Mouse (Mus musculus) cerebellum, adult 11 months (tissue): ENCODE measurements around the gene Dnaic2.

Source experiments
- DNase-seq: peaks from one replicate; pipeline ENCODE4 v3.0.0; 2022

The Dnaic2 gene

GRCm38 (mm10) chr11:114764820-114765818 is 37.9 kb downstream of the Dnaic2 start, which contains the start of gene Kif19a:
Gene Kif19a, plus strand, starts transcription at chr11:114765388.
- DNase-seq, result peak; percentile 42

- DNase-seq, result no peak
These were observed 42.7 kb downstream of the Dnaic2 start for GRCm38 (mm10) chr11:114769911-114770310.

GRCm38 (mm10) chr11:114771896-114772295 is 44.7 kb downstream of the Dnaic2 start:
- DNase-seq, result no peak

GRCm38 (mm10) chr11:114780076-114780475 is 52.9 kb downstream of the Dnaic2 start:
- DNase-seq, result no peak

- no peak for DNase-seq
These were observed 58.7 kb downstream of the Dnaic2 start for GRCm38 (mm10) chr11:114785892-114786291.

GRCm38 (mm10) chr11:114786326-114786725 is 59.1 kb downstream of the Dnaic2 start:
- DNase-seq, result no peak

GRCm38 (mm10) chr11:114787611-114788010 is 60.4 kb downstream of the Dnaic2 start:
- no peak for DNase-seq

- DNase-seq, result peak; percentile 86
These were observed 62.0 kb downstream of the Dnaic2 start for GRCm38 (mm10) chr11:114789061-114789714.

GRCm38 (mm10) chr11:114789716-114790115 is 62.5 kb downstream of the Dnaic2 start:
- no peak for DNase-seq

GRCm38 (mm10) chr11:114790171-114790570 is 63.0 kb downstream of the Dnaic2 start:
- DNase-seq, result peak; percentile 40

GRCm38 (mm10) chr11:114790841-114791240 is 63.6 kb downstream of the Dnaic2 start:
- no peak for DNase-seq

- DNase-seq, result peak; percentile 59
These were observed 64.2 kb downstream of the Dnaic2 start for GRCm38 (mm10) chr11:114791351-114791889.

GRCm38 (mm10) chr11:114791891-114792411 is 64.7 kb downstream of the Dnaic2 start:
- DNase-seq, result peak; percentile 72

GRCm38 (mm10) chr11:114792931-114793494 is 65.8 kb downstream of the Dnaic2 start:
- DNase-seq, result no peak

GRCm38 (mm10) chr11:114793868-114794545 is 66.8 kb downstream of the Dnaic2 start:
- DNase-seq, result peak; percentile 54

- no peak for DNase-seq
These were observed 67.5 kb downstream of the Dnaic2 start for GRCm38 (mm10) chr11:114794691-114795090.

GRCm38 (mm10) chr11:114795231-114795746 is 68.1 kb downstream of the Dnaic2 start:
- peak; percentile 93 for DNase-seq

GRCm38 (mm10) chr11:114795848-114796322 is 68.7 kb downstream of the Dnaic2 start, which contains the start of gene Btbd17:
Gene Btbd17, minus strand, starts transcription at chr11:114795945.
- DNase-seq, result peak; percentile 56

- no peak for DNase-seq
These were observed 70.0 kb downstream of the Dnaic2 start for GRCm38 (mm10) chr11:114797176-114797575.

- no peak for DNase-seq
These were observed 70.8 kb downstream of the Dnaic2 start for GRCm38 (mm10) chr11:114797981-114798380.

- no peak for DNase-seq
These were observed 71.4 kb downstream of the Dnaic2 start, which contains the start of gene Gpr142 for GRCm38 (mm10) chr11:114798624-114799023. Gene Gpr142, plus strand, starts transcription at chr11:114798924.

GRCm38 (mm10) chr11:114801906-114802305 is 74.7 kb downstream of the Dnaic2 start:
- DNase-seq, result no peak
